Mouse (Mus musculus) spleen, postnatal 10 days (tissue): ENCODE data around the gene Vmn1r173.
"Not testable (repeated sequence)": the region's sequence is repeated elsewhere in the genome, so short reads cannot be mapped to it uniquely, and the experiment has no call there.

Source experiments
- DNase-seq, 2 experiments: peaks; one replicate each; pipeline ENCODE4 v3.0.0; 2021 to 2022; ENCODE audit warnings: low spot score in 2 of 2

The Vmn1r173 gene

DNA sequence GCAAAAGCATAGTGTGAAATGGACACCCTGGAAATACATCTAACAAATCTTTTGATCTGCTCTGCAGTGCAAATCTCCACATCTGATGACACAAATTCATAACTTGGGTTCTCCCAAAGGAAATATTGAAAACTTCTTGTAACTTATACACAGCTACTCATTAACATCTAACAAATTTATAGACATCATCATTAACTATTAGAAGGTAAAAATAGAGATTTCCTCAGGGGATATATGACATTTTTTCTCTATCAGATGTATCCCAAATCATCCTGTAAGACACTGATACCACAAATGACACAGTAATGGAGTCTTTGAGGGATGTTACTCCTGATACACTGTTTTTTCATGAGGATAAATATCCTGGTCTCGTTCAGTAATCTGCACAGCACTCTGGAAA is at the start of gene Vmn1r173:
Gene Vmn1r173, plus strand, starts transcription at position 301 of the 400 bp plus-strand sequence.
- DNase-seq, result not testable (repeated sequence)

DNA sequence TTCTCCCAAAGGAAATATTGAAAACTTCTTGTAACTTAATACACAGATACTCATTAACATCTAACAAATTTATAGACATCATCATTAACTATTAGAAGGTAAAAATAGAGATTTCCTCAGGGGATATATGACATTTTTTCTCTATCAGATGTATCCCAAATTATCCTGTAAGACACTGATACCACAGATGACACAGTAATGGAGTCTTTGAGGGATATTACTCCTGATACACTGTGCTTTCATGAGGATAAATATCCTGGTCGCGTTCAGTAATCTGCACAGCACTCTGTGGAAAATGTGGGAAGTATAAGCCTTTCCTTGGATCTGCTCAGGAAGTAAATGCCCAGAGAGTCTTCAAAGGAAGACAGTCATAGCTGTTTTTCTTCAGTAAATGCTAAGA is 42.5 kb upstream of the Vmn1r173 start, which contains the start of gene Vmn1r172:
Gene Vmn1r172, plus strand, starts transcription at position 301 of the 400 bp plus-strand sequence.
- no peak for DNase-seq

DNA sequence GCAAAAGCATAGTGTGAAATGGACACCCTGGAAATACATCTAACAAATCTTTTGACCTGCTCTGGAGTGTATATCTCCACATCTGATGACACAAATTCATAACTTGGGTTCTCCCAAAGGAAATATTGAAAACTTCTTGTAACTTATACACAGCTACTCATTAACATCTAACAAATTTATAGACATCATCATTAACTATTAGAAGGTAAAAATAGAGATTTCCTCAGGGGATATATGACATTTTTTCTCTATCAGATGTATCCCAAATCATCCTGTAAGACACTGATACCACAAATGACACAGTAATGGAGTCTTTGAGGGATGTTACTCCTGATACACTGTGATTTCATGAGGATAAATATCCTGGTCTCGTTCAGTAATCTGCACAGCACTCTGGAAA is 51.5 kb downstream of the Vmn1r173 start, which contains the start of gene Vmn1r174:
Gene Vmn1r174, plus strand, starts transcription at position 301 of the 400 bp plus-strand sequence.
- DNase-seq, result not testable (repeated sequence)
